Mouse (Mus musculus) thymus, adult 2 months (tissue): Measurements from ENCODE around the gene Ly6g6c. TPM values are rescaled to one million over a fixed set of nuclear protein-coding genes. Genes with fewer than 3 reads are reported as not detected.

Experiments
- DNase-seq: peaks from one replicate; pipeline ENCODE4 v3.0.0; 2021
- H3K27ac ChIP-seq: fragments of 200-500 bp; 2 replicates; pipeline ENCODE4 v1.5.1; 2012; ENCODE audit warnings: low read length, control low read depth; ENCODE audit not compliant: control insufficient read depth, insufficient read depth
- H3K27me3 ChIP-seq: fragments of 200-500 bp; 2 replicates; pipeline ENCODE4 v1.6.1; 2012; ENCODE audit warnings: mild to moderate bottlenecking, low read length, moderate library complexity, mixed read lengths; ENCODE audit not compliant: control insufficient read depth, insufficient read depth
- H3K36me3 ChIP-seq: fragments of 200-500 bp; 2 replicates; pipeline ENCODE4 v1.6.1; 2012; ENCODE audit warnings: mild to moderate bottlenecking, low read length, moderate library complexity; ENCODE audit not compliant: control insufficient read depth, insufficient read depth
- H3K4me1 ChIP-seq: fragments of 200-500 bp; replicated peaks from 2 replicates; pipeline ENCODE4 v1.6.1; 2012; ENCODE audit warnings: low read length; ENCODE audit not compliant: control insufficient read depth, insufficient read depth
- H3K4me3 ChIP-seq: fragments of 200-500 bp; 2 replicates; pipeline ENCODE4 v1.5.1; 2012; ENCODE audit warnings: mild to moderate bottlenecking, low read length, control low read depth, moderate library complexity; ENCODE audit not compliant: control insufficient read depth, insufficient read depth
- CTCF ChIP-seq: fragments of 200-500 bp; IDR thresholded peaks from 2 replicates; pipeline ENCODE4 v1.5.1; 2012; ENCODE audit warnings: mild to moderate bottlenecking, control low read depth, low read length, moderate library complexity, borderline replicate concordance; ENCODE audit not compliant: control insufficient read depth, poor library complexity, insufficient read depth; ENCODE audit errors: extremely low read depth
- POLR2A ChIP-seq: fragments of 200-500 bp; IDR thresholded peaks from 2 replicates; pipeline ENCODE4 v1.6.1; 2012; ENCODE audit warnings: mild to moderate bottlenecking, low read length, control low read depth, moderate library complexity; ENCODE audit not compliant: control insufficient read depth, poor library complexity, insufficient read depth; ENCODE audit errors: extremely low read depth
- WGBS: fragments of 180-500 bp; shearing (Covaris S2); methylation state at CpG from one replicate; pipeline ENCODE4 v1.1.7; 2018; 5-methylcytosine and 5-hydroxymethylcytosine counted together
- polyA plus RNA-seq: library from polyadenylated mRNA; depleted of rRNA; stranded (reverse); fragments of >200 nt; gene quantifications from 2 replicates; pipeline ENCODE4 v1.2.3, GENCODE M21; 2012; rRNA removed

Gene Ly6g6c
- polyA plus RNA-seq, 1 experiment: 5.0 TPM

DNA sequence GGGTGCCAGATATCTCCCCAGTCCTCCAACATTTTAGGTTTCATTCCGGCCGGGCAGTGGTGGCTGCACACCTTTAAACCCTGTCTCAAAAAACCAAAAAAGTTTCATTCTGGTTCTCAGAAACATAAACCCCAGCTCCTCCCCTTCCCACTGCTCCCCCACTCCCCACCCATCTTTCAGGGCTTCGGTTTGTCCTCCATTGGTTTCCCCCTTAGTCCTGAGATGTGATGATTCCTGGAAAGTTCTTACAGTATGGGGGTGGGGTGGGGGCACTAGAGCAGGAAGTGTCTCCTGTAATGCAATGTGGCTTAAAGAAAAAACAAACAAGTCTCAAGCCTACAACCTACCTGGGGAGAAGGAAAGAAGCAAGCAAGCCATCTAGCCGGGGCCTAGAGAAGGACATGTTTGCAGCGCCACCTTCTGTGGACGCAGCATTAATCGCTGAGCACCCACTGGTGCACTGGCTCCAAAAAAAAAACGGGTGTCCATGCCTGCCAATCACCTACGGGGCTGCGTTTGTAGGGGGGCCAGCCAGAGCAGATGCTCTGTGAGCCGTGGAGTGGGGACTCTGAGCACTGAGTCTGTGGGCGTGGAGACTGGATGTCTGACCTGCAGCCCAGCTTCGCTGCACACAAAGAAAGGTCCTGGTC lies 40.7 kb downstream of the Ly6g6c start:
- no peak overlapping the region for H3K4me3 ChIP-seq
- peaks cover 2% of the 10 kb centered on the region; the same call in 1 of the 2 replicates for H3K4me1 ChIP-seq
- DNase-seq: peak; percentile 30
- no peak overlapping the region for H3K27ac ChIP-seq
- 0 out of 2 replicates have a peak, but pooled peaks have one; percentile 12 for TF ChIP-seq CTCF
- no peak for TF ChIP-seq POLR2A
- no peaks in the 10 kb centered on the region for H3K27me3 ChIP-seq
- WGBS: 24% methylated on average over 13 of the region's 13 CpGs
- H3K36me3 ChIP-seq: peaks cover 19% of the 10 kb centered on the region

DNA sequence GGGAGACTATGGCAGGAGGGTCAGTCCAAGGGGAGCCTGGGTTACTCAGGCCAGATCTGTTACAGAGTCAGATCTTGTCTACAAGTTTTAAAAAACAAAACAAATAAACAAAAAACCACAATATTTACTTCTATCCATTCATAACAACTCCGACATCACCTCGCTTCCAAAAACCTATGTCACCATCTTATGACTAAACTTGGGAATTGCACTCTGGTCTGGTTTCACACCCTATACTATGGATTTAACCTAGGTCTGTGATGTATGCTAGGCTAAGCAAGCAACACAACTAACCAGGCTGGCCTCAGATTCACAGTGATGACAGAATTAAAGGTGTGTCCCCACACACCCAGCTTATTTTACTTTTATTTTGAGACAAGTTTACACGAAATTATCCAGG lies 41.3 kb downstream of the Ly6g6c start:
- Histone ChIP-seq H3K4me3 (no peak overlapping the region), H3K27ac (no peak overlapping the region), H3K4me1 (peaks cover 2% of the 10 kb centered on the region; the same call in 1 of the 2 replicates), H3K27me3 (no peaks in the 10 kb centered on the region), H3K36me3 (peaks cover 12% of the 10 kb centered on the region; the same call in 1 of the 2 replicates)
- no peak for DNase-seq
- TF ChIP-seq POLR2A (no peak), CTCF (no peak)
- WGBS: 90% methylated on average over 3 of the region's 3 CpGs

GRCm38 (mm10) chr17:35108097-35108496 lies 42.9 kb downstream of the Ly6g6c start, which contains the start of gene Ly6g5c:
Ly6g5c (plus strand) TSS chr17:35108279.
- 0 out of 2 replicates have a peak, but pooled peaks cover 3% of the 10 kb centered on the region for H3K36me3 ChIP-seq
- peaks cover 2% of the 10 kb centered on the region; the same call in 1 of the 2 replicates for H3K4me1 ChIP-seq
- H3K27ac ChIP-seq: no peak within 1 kb of the TSS
- no peak for DNase-seq
- WGBS: 94% methylated on average over 6 of the region's 6 CpGs
- no peak within 1 kb of the TSS for H3K4me3 ChIP-seq
- no peaks in the 10 kb centered on the region for H3K27me3 ChIP-seq
- TF ChIP-seq CTCF (no peak), POLR2A (no peak)

GRCm38 (mm10) chr17:35111774-35112173 lies 46.6 kb downstream of the Ly6g6c start:
- H3K4me3 ChIP-seq: no peak overlapping the region
- H3K4me1 ChIP-seq: peaks cover 22% of the 10 kb centered on the region

DNA sequence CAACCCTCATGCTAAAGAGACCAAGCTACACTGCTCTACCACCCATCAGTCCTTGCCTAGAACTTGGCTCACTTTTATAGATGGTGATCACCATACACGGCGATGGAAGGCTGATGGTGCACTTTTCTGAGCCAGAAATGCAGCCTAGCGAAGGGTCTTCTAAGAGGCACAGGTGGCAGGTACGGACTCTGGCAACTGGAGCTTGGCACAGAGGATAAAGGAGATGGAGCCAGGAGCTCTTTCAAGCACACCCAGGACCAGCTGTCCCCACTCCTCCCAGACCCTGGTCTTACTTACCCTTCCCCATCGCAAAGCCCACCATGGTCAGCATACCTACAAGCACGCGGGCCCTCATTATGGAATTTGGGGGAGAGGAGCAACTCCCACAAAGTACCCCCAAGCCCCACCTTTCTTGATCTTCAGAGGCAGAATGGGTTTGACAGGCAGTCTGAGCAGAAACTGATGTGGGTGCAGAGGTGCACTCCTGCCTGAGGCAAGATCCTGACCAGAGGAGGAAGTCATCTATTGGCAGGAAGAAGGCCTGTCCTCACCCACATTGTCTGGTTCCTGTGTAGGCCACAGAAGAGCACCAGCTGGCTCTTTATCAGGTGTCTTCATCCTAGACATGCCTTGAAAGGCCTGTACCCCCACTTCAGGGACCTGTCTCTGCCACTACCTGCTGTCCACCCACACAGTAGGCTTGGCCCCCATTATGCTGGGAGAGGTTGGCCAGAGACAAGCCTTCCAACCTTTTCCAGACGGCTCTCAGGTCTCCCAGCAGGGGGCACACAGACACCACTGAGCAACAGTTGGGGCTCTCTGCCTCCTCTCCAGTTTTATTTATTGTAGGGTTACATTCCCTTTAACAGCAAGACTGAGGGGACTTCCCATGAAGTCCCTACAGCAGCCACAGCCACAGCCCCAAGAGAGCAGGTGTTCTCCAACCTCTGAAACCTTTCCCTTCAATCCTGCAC lies 50.1 kb downstream of the Ly6g6c start, which contains the start of gene Ly6g5b:
TSS of gene Ly6g5b (minus strand) at position 383 of the 974 bp plus-strand sequence.
- 70% methylated on average over 8 of the region's 8 CpGs for WGBS
- TF ChIP-seq CTCF: peak; percentile 67; the same call in 1 of the 2 replicates
- no peak for TF ChIP-seq POLR2A
- Histone ChIP-seq H3K4me3 (no peak within 1 kb of the TSS), H3K4me1 (peaks cover 24% of the 10 kb centered on the region), H3K36me3 (peaks cover 30% of the 10 kb centered on the region), H3K27ac (no peak within 1 kb of the TSS), H3K27me3 (no peaks in the 10 kb centered on the region)
- DNase-seq: peak; percentile 63

More at GRCm38 (mm10) chr17:35111774-35112173, 46.6 kb downstream of the Ly6g6c start:
- TF ChIP-seq POLR2A (no peak), CTCF (no peak)
- no peak for DNase-seq
- peaks cover 11% of the 10 kb centered on the region; the same call in 1 of the 2 replicates for H3K36me3 ChIP-seq
- no peak overlapping the region for H3K27ac ChIP-seq
- no peaks in the 10 kb centered on the region for H3K27me3 ChIP-seq
- WGBS: 94% methylated on average over 9 of the region's 9 CpGs

Other genes starting within 250 kb of the Ly6g6c start
- gene Stk19, start 228.4 kb upstream of the Ly6g6c start, polyA plus RNA-seq: 62.2 and 80.8 TPM in 2 replicates
- 95.7 and 115 TPM in 2 replicates for gene Dxo, start 228.4 kb upstream of the Ly6g6c start, polyA plus RNA-seq
- gene Skiv2l, start 215.2 kb upstream of the Ly6g6c start, polyA plus RNA-seq: 209 TPM in 2 replicates
- 26.1 and 33.4 TPM in 2 replicates for gene Nelfe, start 215.0 kb upstream of the Ly6g6c start, polyA plus RNA-seq
- gene Cfb, start 202.9 kb upstream of the Ly6g6c start, polyA plus RNA-seq: 12.3 and 14.9 TPM in 2 replicates
- 15.0 and 16.3 TPM in 2 replicates for gene Zbtb12, start 185.9 kb upstream of the Ly6g6c start, polyA plus RNA-seq
- gene Gm20547, start 183.3 kb upstream of the Ly6g6c start, polyA plus RNA-seq: 0.03 TPM in 1 of 2 replicates, not detected in the other
- 12.9 and 18.4 TPM in 2 replicates for gene C2, start 167.1 kb upstream of the Ly6g6c start, polyA plus RNA-seq
- gene Ehmt2, start 166.9 kb upstream of the Ly6g6c start, polyA plus RNA-seq: 372 and 380 TPM in 2 replicates
- gene Slc44a4, start 150.9 kb upstream of the Ly6g6c start, polyA plus RNA-seq: 0.33 and 0.59 TPM in 2 replicates
- gene Neu1, start 134.1 kb upstream of the Ly6g6c start, polyA plus RNA-seq: 66.9 and 82.3 TPM in 2 replicates
- 22.7 and 26.5 TPM in 2 replicates for gene Hspa1b, start 106.2 kb upstream of the Ly6g6c start, polyA plus RNA-seq
- not detected in 2 replicates for gene Gm20481, start 95.5 kb upstream of the Ly6g6c start, polyA plus RNA-seq
- 10.0 and 12.2 TPM in 2 replicates for gene Hspa1a, start 93.2 kb upstream of the Ly6g6c start, polyA plus RNA-seq
- gene Hspa1l, start 92.7 kb upstream of the Ly6g6c start, polyA plus RNA-seq: 0.06 and 0.28 TPM in 2 replicates
- gene Lsm2, start 83.5 kb upstream of the Ly6g6c start, polyA plus RNA-seq: 207 and 265 TPM in 2 replicates
- gene Vars, start 64.4 kb upstream of the Ly6g6c start, polyA plus RNA-seq: 404 and 545 TPM in 2 replicates
- gene Vwa7, start 48.8 kb upstream of the Ly6g6c start, polyA plus RNA-seq: 1.1 and 1.5 TPM in 2 replicates
- gene Sapcd1, start 37.4 kb upstream of the Ly6g6c start, polyA plus RNA-seq: 12.3 and 18.3 TPM in 2 replicates
- 15.5 and 20.0 TPM in 2 replicates for gene Msh5, start 18.6 kb upstream of the Ly6g6c start, polyA plus RNA-seq
- 316 and 321 TPM in 2 replicates for gene Clic1, start 15.4 kb upstream of the Ly6g6c start, polyA plus RNA-seq
- 54.0 and 55.3 TPM in 2 replicates for gene Ddah2, start 6.4 kb upstream of the Ly6g6c start, polyA plus RNA-seq
- 0.18 and 0.20 TPM in 2 replicates for gene Mpig6b, start 796 bp downstream of the Ly6g6c start, polyA plus RNA-seq
- gene Ly6g6e, start 11.5 kb downstream of the Ly6g6c start, polyA plus RNA-seq: 2.3 and 3.4 TPM in 2 replicates
- gene Ly6g6d, start 12.7 kb downstream of the Ly6g6c start, polyA plus RNA-seq: 0.59 and 1.5 TPM in 2 replicates
- gene Ly6g6f, start 20.2 kb downstream of the Ly6g6c start, polyA plus RNA-seq: 0.66 and 1.3 TPM in 2 replicates
- gene Abhd16a, start 23.9 kb downstream of the Ly6g6c start, polyA plus RNA-seq: 191 and 202 TPM in 2 replicates
- gene Ly6g5c, start 42.9 kb downstream of the Ly6g6c start, polyA plus RNA-seq: 0.27 TPM in 1 of 2 replicates, not detected in the other
- 5.9 and 8.3 TPM in 2 replicates for gene Ly6g5b, start 50.0 kb downstream of the Ly6g6c start, polyA plus RNA-seq
- 35.2 and 37.8 TPM in 2 replicates for gene Gpank1, start 56.1 kb downstream of the Ly6g6c start, polyA plus RNA-seq
- 500 and 515 TPM in 2 replicates for gene Csnk2b, start 56.7 kb downstream of the Ly6g6c start, polyA plus RNA-seq
- 12.9 and 16.0 TPM in 2 replicates for gene D17H6S53E, start 61.0 kb downstream of the Ly6g6c start, polyA plus RNA-seq
- 0.55 and 0.85 TPM in 2 replicates for gene Apom, start 66.7 kb downstream of the Ly6g6c start, polyA plus RNA-seq
- gene Bag6, start 69.8 kb downstream of the Ly6g6c start, polyA plus RNA-seq: 411 TPM in 2 replicates
- 770 and 778 TPM in 2 replicates for gene Prrc2a, start 99.5 kb downstream of the Ly6g6c start, polyA plus RNA-seq
- gene Aif1, start 110.7 kb downstream of the Ly6g6c start, polyA plus RNA-seq: 5.4 and 8.9 TPM in 2 replicates
- gene Lst1, start 123.1 kb downstream of the Ly6g6c start, polyA plus RNA-seq: 30.7 and 49.6 TPM in 2 replicates
- gene Ltb, start 129.1 kb downstream of the Ly6g6c start, polyA plus RNA-seq: 358 and 375 TPM in 2 replicates
- 11.3 and 11.4 TPM in 2 replicates for gene Tnf, start 136.6 kb downstream of the Ly6g6c start, polyA plus RNA-seq
- gene Lta, start 140.0 kb downstream of the Ly6g6c start, polyA plus RNA-seq: 14.4 and 14.5 TPM in 2 replicates
- 0.29 TPM in 1 of 2 replicates, not detected in the other for gene Gm16181, start 155.4 kb downstream of the Ly6g6c start, polyA plus RNA-seq
- gene Atp6v1g2, start 168.3 kb downstream of the Ly6g6c start, polyA plus RNA-seq: 7.9 TPM in 2 replicates
- 34.2 and 41.3 TPM in 2 replicates for gene Nfkbil1, start 170.4 kb downstream of the Ly6g6c start, polyA plus RNA-seq
- gene Ddx39b, start 176.4 kb downstream of the Ly6g6c start, polyA plus RNA-seq: 778 and 831 TPM in 2 replicates
- 873 and 1,061 TPM in 2 replicates for gene H2-D1, start 197.3 kb downstream of the Ly6g6c start, polyA plus RNA-seq